Mouse (Mus musculus) heart, adult 8-10 months (tissue): ENCODE results near the gene Gm20594. TPM values are rescaled to one million over a fixed set of nuclear protein-coding genes. Genes with fewer than 3 reads are reported as not detected.

Source experiments
- DNase-seq: peaks from one replicate; pipeline ENCODE4 v3.0.0; 2022; ENCODE audit warnings: low spot score
- total RNA-seq, 4 experiments: library from RNA; stranded (reverse); gene quantifications; 2 replicates each; pipeline ENCODE4 v1.2.4; 2022

Gm20594 gene
- not detected for total RNA-seq

DNA sequence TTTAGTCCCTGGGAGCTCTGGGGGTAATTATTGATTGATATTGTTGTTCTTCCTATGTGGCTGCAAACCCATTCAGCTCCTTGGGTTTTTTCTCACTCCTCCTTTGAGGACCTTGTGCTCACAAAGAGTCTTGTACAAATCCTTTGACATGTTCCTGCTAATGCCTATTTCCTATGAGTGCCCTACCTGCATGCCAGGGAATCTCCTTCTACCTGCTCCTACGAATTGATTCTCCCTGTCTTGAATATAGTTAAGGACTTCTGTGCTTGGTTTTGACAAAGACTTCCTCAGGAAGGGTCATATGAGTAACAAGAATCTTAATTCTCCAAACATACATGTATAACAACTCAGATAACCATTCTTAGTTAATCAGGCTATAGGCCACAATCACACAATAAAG is at the start of gene Gm20594:
Gene Gm20594, plus strand, starts transcription at position 301 of the 400 bp plus-strand sequence.
- no peak for DNase-seq

- no peak for DNase-seq
These were observed 398 bp downstream of the Gm20594 start for GRCm38 (mm10) chr6:79818114-79818513.

GRCm38 (mm10) chr6:79833845-79834244 is 16.1 kb downstream of the Gm20594 start:
- no peak for DNase-seq

DNA sequence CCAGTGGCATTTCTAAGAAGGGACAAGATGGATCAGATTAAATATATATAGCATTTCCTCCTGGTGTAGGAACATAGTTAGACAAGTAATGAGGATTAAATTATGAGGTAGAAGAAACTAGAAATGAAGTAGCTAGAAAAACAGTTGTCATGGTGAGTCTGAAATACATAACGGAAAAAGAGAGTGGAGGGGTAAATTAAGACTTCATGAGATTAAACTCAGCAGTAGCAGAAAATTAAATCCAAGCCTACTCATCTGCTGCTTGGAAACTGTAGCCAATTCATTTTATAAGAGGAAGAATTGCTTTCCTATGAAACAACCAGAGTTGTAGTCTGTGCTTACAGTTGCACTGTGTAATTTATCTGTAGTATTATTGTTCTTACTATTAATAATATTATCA is 29.1 kb downstream of the Gm20594 start:
- no peak for DNase-seq

Other genes starting within 250 kb of the Gm20594 start
- not detected for gene Lrrtm4, start 201.0 kb downstream of the Gm20594 start, total RNA-seq